Mouse (Mus musculus) liver, embryonic 14 days (tissue): ENCODE results near the gene Btla. TPM values are rescaled to one million over a fixed set of nuclear protein-coding genes. Genes with fewer than 3 reads are reported as not detected.

Experiments
- polyA plus RNA-seq: library from polyadenylated mRNA; depleted of rRNA; stranded (reverse); fragments of >200 nt; gene quantifications from 2 replicates; pipeline ENCODE4 v1.2.3, GENCODE M21; 2012; rRNA removed

Btla gene
- 0.33 and 0.40 TPM in 2 replicates for polyA plus RNA-seq

GRCm38 (mm10) chr16:45223648-45224388 is at the start of gene Btla:
Gene Btla, plus strand, starts transcription at chr16:45224315.

Other genes starting within 250 kb of the Btla start
- gene Ccdc80, start 130.9 kb upstream of the Btla start, polyA plus RNA-seq = 3.8 and 4.5 TPM in 2 replicates
- 2.4 and 2.8 TPM in 2 replicates for gene Slc35a5, start 65.6 kb upstream of the Btla start, polyA plus RNA-seq
- gene Atg3, start 65.5 kb upstream of the Btla start, polyA plus RNA-seq = 13.6 and 13.8 TPM in 2 replicates
- 0.36 and 0.40 TPM in 2 replicates for gene Cd200, start 184.7 kb downstream of the Btla start, polyA plus RNA-seq